Mouse (Mus musculus) G1E (cell line): ENCODE results near the gene Rhox11. TPM values are rescaled to one million over a fixed set of nuclear protein-coding genes. Genes with fewer than 3 reads are reported as not detected.

Source experiments
- ATAC-seq: 2 replicates; pipeline ENCODE4 v1.8.0; 2016; ENCODE audit warnings: mild to moderate bottlenecking; ENCODE audit not compliant: insufficient number of reproducible peaks, poor library complexity, low FRiP score, severe bottlenecking; ENCODE audit errors: extremely low read depth
- DNase-seq: peaks from one replicate; pipeline ENCODE4 v3.0.0; 2012; ENCODE audit warnings: low spot score
- H3K27me3 ChIP-seq: 2 replicates; pipeline ENCODE4 v1.6.1; 2012; ENCODE audit warnings: mild to moderate bottlenecking, low read length, inconsistent platforms; ENCODE audit not compliant: insufficient read depth
- H3K36me3 ChIP-seq: replicated peaks from 2 replicates; pipeline ENCODE3; 2012; ENCODE audit warnings: mild to moderate bottlenecking, inconsistent platforms
- H3K4me1 ChIP-seq: 2 replicates; pipeline ENCODE4 v1.6.1; 2012; ENCODE audit warnings: low read depth, low read length, inconsistent platforms, mixed read lengths; ENCODE audit not compliant: insufficient read depth
- H3K4me3 ChIP-seq: 2 replicates; pipeline ENCODE4 v1.5.1; 2012; ENCODE audit warnings: low read depth, mild to moderate bottlenecking, inconsistent platforms, low read length, moderate library complexity, mixed read lengths
- H3K9me3 ChIP-seq: replicated peaks from 2 replicates; pipeline ENCODE4 v1.6.1; 2012; ENCODE audit warnings: inconsistent platforms
- CTCF ChIP-seq: IDR thresholded peaks from 2 replicates; pipeline ENCODE4 v1.5.1; 2012; ENCODE audit warnings: low read depth, low read length, inconsistent platforms, mixed read lengths
- GATA1 ChIP-seq: IDR thresholded peaks from 2 replicates; pipeline ENCODE4 v1.6.1; 2012; ENCODE audit warnings: borderline replicate concordance, low read length, inconsistent platforms, mixed read lengths
- GATA2 ChIP-seq: IDR thresholded peaks from 2 replicates; pipeline ENCODE4 v1.6.1; 2012; ENCODE audit warnings: low read depth, low read length, inconsistent platforms, borderline replicate concordance
- POLR2AphosphoS5 ChIP-seq: IDR thresholded peaks from 2 replicates; pipeline ENCODE4 v1.6.1; 2012; ENCODE audit warnings: low read depth, low read length, inconsistent platforms; ENCODE audit not compliant: insufficient replicate concordance
- TAL1 ChIP-seq: conservative IDR thresholded peaks from 2 replicates; pipeline ENCODE4 v1.6.1; 2012; ENCODE audit warnings: low read depth, low read length, inconsistent platforms, mixed read lengths
- polyA plus RNA-seq: library from polyadenylated mRNA; stranded (reverse); fragments of >175 nt; gene quantifications from 2 replicates; pipeline ENCODE4 v1.2.3, GENCODE M21; 2012
- total RNA-seq, 2 experiments: library from RNA; stranded (forward) in 1 of 2; stranded (reverse) in 1 of 2; fragments of 200-1000 nt in 1 of 2; fragments of >200 nt in 1 of 2; fragmentation: Nextera tagmentation in 1 of 2; gene quantifications; 2 replicates each; pipeline ENCODE4 v1.2.3; 2014 to 2017

Rhox11 gene
- total RNA-seq (2014; fragmentation: Nextera tagmentation) (not detected in 2 replicates), total RNA-seq (2017) (not detected in 2 replicates), polyA plus RNA-seq (not detected in 2 replicates)

- H3K4me3 ChIP-seq: no peak within 1 kb of the TSS
- TF ChIP-seq POLR2AphosphoS5 (no peak), GATA1 (no peak), TAL1 (no peak), GATA2 (no peak), CTCF (no peak)
- no peaks in the 10 kb centered on the region for H3K36me3 ChIP-seq
- no peaks in the 10 kb centered on the region for H3K27me3 ChIP-seq
- ATAC-seq: no peak
- no peaks in the 10 kb centered on the region for H3K4me1 ChIP-seq
- DNase-seq: no peak
- H3K9me3 ChIP-seq: no peaks in the 10 kb centered on the region
Observed at GRCm38 (mm10) chrX:38085041-38085440, at the start of gene Rhox11. Gene Rhox11 (minus strand): TSS chrX:38085141.

GRCm38 (mm10) chrX:38121478-38121877 lies 36.5 kb upstream of the Rhox11 start:
- Histone ChIP-seq H3K4me3 (no peak overlapping the region), H3K9me3 (peaks cover 2% of the 10 kb centered on the region; the same call in 1 of the 2 replicates), H3K36me3 (no peaks in the 10 kb centered on the region), H3K27me3 (0 out of 2 replicates have a peak, but pooled peaks cover 3% of the 10 kb centered on the region), H3K4me1 (no peaks in the 10 kb centered on the region)
- TF ChIP-seq GATA2 (no peak), GATA1 (no peak), POLR2AphosphoS5 (no peak), TAL1 (no peak), CTCF (no peak)
- DNase-seq (no peak), ATAC-seq (no peak)

GRCm38 (mm10) chrX:38120982-38121381 lies 36.0 kb upstream of the Rhox11 start, which contains the start of gene Rhox13:
Gene Rhox13 (plus strand): TSS chrX:38121219.
- TF ChIP-seq POLR2AphosphoS5: no peak
- no peak for TF ChIP-seq GATA2
- no peak for TF ChIP-seq CTCF
- TF ChIP-seq TAL1: no peak
- TF ChIP-seq GATA1: no peak
- peaks cover 2% of the 10 kb centered on the region; the same call in 1 of the 2 replicates for H3K9me3 ChIP-seq
- no peaks in the 10 kb centered on the region for H3K36me3 ChIP-seq
- ATAC-seq (no peak), DNase-seq (no peak)
- no peak within 1 kb of the TSS for H3K4me3 ChIP-seq
- 0 out of 2 replicates have a peak, but pooled peaks cover 3% of the 10 kb centered on the region for H3K27me3 ChIP-seq
- H3K4me1 ChIP-seq: no peaks in the 10 kb centered on the region

GRCm38 (mm10) chrX:38110807-38111206 lies 25.9 kb upstream of the Rhox11 start, which contains the start of gene Rhox12:
Gene Rhox12 (minus strand): TSS chrX:38110907.
- Histone ChIP-seq H3K4me1 (no peaks in the 10 kb centered on the region), H3K36me3 (no peaks in the 10 kb centered on the region), H3K9me3 (no peaks in the 10 kb centered on the region), H3K4me3 (no peak within 1 kb of the TSS), H3K27me3 (no peaks in the 10 kb centered on the region)
- no peak for TF ChIP-seq TAL1
- no peak for TF ChIP-seq CTCF
- TF ChIP-seq GATA1: no peak
- no peak for TF ChIP-seq GATA2
- no peak for TF ChIP-seq POLR2AphosphoS5
- no peak for ATAC-seq
- DNase-seq: no peak

- no peaks in the 10 kb centered on the region for H3K4me1 ChIP-seq
- H3K4me3 ChIP-seq: no peak overlapping the region
- H3K9me3 ChIP-seq: no peaks in the 10 kb centered on the region
- no peak for TF ChIP-seq CTCF
- no peak for TF ChIP-seq GATA2
- no peak for TF ChIP-seq GATA1
- no peak for TF ChIP-seq TAL1
- TF ChIP-seq POLR2AphosphoS5: no peak
- no peak for ATAC-seq
- no peaks in the 10 kb centered on the region for H3K36me3 ChIP-seq
- no peak for DNase-seq
- no peaks in the 10 kb centered on the region for H3K27me3 ChIP-seq
Observed at GRCm38 (mm10) chrX:38084226-38084625, 715 bp downstream of the Rhox11 start.

- DNase-seq (no peak), ATAC-seq (no peak)
- no peaks in the 10 kb centered on the region for H3K27me3 ChIP-seq
- no peaks in the 10 kb centered on the region for H3K36me3 ChIP-seq
- H3K4me1 ChIP-seq: no peaks in the 10 kb centered on the region
- H3K4me3 ChIP-seq: no peak within 1 kb of the TSS
- TF ChIP-seq POLR2AphosphoS5 (no peak), TAL1 (no peak), GATA1 (no peak), CTCF (no peak), GATA2 (no peak)
- H3K9me3 ChIP-seq: no peaks in the 10 kb centered on the region
Observed at GRCm38 (mm10) chrX:38066175-38066574, 18.8 kb downstream of the Rhox11 start, which contains the start of gene Rhox10. Gene Rhox10 (plus strand): TSS chrX:38066475.
